Mouse (Mus musculus) testis, adult 2 months (tissue): ENCODE data around the gene Gng7. TPM values are rescaled to one million over a fixed set of nuclear protein-coding genes. Genes with fewer than 3 reads are reported as not detected.
A peak's percentile ranks its signal among the peaks of the same experiment; 100 is the strongest.

ENCODE experiments used
- H3K27ac ChIP-seq: fragments of 200-500 bp; 2 replicates; pipeline ENCODE4 v1.5.1; 2012; ENCODE audit warnings: low read depth, low read length; ENCODE audit not compliant: control insufficient read depth, insufficient read depth
- H3K27me3 ChIP-seq: fragments of 200-500 bp; 2 replicates; pipeline ENCODE4 v1.6.1; 2012; ENCODE audit warnings: mild to moderate bottlenecking, low read length, moderate library complexity; ENCODE audit not compliant: control insufficient read depth, insufficient read depth
- H3K36me3 ChIP-seq: fragments of 200-500 bp; 2 replicates; pipeline ENCODE4 v1.6.1; 2012; ENCODE audit warnings: mild to moderate bottlenecking, low read length; ENCODE audit not compliant: control insufficient read depth, insufficient read depth
- H3K4me1 ChIP-seq: fragments of 200-500 bp; 2 replicates; pipeline ENCODE4 v1.6.1; 2012; ENCODE audit warnings: low read length; ENCODE audit not compliant: control insufficient read depth, insufficient read depth
- H3K4me3 ChIP-seq: fragments of 200-500 bp; 2 replicates; pipeline ENCODE4 v1.5.1; 2012; ENCODE audit warnings: low read depth, mild to moderate bottlenecking, low read length, moderate library complexity, mixed read lengths; ENCODE audit not compliant: control insufficient read depth
- CTCF ChIP-seq: fragments of 200-500 bp; IDR thresholded peaks from 2 replicates; pipeline ENCODE4 v1.5.1; 2012; ENCODE audit warnings: low read depth, mild to moderate bottlenecking, inconsistent platforms, low read length, moderate library complexity; ENCODE audit not compliant: control insufficient read depth, insufficient read depth, insufficient replicate concordance
- POLR2A ChIP-seq: fragments of 200-500 bp; IDR thresholded peaks from 2 replicates; pipeline ENCODE4 v1.6.1; 2012; ENCODE audit warnings: low read depth, mild to moderate bottlenecking, inconsistent platforms, low read length, moderate library complexity; ENCODE audit not compliant: control insufficient read depth
- polyA plus RNA-seq: library from polyadenylated mRNA; depleted of rRNA; stranded (reverse); fragments of >200 nt; gene quantifications from 2 replicates; pipeline ENCODE4 v1.2.3, GENCODE M21; 2012

Gng7 gene
- polyA plus RNA-seq, 1 experiment: 1.0 TPM

DNA sequence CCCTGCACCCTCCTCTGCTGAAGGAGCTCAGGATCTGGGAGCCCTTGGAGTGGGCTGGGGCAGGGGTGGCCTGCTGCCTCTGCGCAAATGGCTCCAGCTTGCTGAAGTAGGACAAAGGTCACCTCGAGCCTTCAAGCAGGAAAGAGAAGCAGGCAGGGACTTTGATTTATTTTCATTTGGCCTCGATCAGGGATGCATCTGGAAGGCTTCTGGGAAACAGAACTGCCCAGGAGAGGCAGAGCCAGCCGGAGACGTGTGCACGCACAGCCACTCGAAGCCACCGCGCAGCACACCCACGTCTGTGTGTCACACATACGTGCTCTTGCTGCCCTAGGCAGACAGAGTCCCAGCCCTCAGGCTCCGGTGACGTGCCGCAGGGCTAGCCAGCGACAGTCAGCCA, 43.2 kb downstream of the Gng7 start:
- Histone ChIP-seq H3K27me3 (no peaks in the 10 kb centered on the region), H3K36me3 (no peaks in the 10 kb centered on the region), H3K4me1 (peaks cover 7% of the 10 kb centered on the region), H3K4me3 (no peak overlapping the region), H3K27ac (no peak overlapping the region)
- TF ChIP-seq CTCF (no peak), POLR2A (no peak)

GRCm38 (mm10) chr10:80970159-80970558, 44.6 kb downstream of the Gng7 start:
- H3K4me1 ChIP-seq: peaks cover 7% of the 10 kb centered on the region
- TF ChIP-seq POLR2A (no peak), CTCF (no peak)
- no peak overlapping the region for H3K4me3 ChIP-seq
- H3K27ac ChIP-seq: no peak overlapping the region
- no peaks in the 10 kb centered on the region for H3K36me3 ChIP-seq
- H3K27me3 ChIP-seq: no peaks in the 10 kb centered on the region

GRCm38 (mm10) chr10:80969298-80969697, 45.4 kb downstream of the Gng7 start:
- no peak overlapping the region for H3K27ac ChIP-seq
- no peaks in the 10 kb centered on the region for H3K36me3 ChIP-seq
- TF ChIP-seq POLR2A (no peak), CTCF (no peak)
- peaks cover 7% of the 10 kb centered on the region for H3K4me1 ChIP-seq
- H3K4me3 ChIP-seq: no peak overlapping the region
- no peaks in the 10 kb centered on the region for H3K27me3 ChIP-seq

DNA sequence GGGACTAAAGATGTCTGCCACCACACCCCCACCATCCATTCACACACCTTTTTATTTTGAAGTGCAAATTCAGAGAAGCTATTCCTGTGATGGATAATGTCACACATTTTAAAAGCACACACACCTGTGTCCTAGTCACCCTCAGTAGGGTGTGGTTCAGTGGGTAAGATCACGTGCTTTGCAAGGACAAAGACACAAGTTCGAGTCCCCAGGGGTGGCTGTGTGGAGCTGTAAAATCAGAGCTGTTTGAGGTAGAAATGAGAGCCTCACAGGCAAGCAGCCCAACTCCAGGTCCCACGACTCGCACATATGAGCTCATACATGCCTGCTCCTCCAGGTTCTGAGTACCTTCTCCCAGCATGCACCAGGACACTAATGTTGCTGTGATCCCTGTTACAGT, 46.6 kb downstream of the Gng7 start:
- Histone ChIP-seq H3K4me3 (no peak overlapping the region), H3K36me3 (no peaks in the 10 kb centered on the region), H3K27me3 (no peaks in the 10 kb centered on the region), H3K4me1 (peaks cover 10% of the 10 kb centered on the region), H3K27ac (no peak overlapping the region)
- TF ChIP-seq POLR2A (no peak), CTCF (no peak)

DNA sequence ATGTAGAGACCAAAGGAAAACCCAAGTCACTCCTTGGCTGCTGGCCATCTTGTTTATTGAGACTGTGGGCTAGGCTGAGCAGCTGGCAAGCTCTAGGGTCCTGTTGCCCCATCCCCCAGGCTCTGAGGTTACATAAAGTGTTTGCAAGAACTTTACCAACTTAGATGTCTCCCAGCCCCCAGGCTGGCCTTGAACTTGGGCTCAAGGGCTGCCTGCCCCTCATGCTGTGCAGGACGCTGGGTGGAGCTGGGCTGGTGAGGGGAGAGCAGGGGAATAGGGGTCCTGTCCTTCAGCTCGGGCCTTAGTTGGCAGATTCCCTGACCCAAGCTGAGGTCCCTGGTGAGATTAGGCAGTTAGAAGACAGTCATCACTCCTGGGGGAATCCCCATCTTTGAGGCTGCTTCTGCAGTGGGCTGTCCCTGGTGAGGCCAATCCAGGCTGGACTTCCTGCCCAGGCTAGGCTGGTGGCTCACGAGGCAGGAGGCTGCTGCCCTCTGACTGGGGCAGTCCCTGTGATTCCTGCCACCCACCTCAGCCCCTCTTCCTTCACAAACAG, 47.6 kb downstream of the Gng7 start:
- H3K27ac ChIP-seq: no peak overlapping the region
- no peaks in the 10 kb centered on the region for H3K36me3 ChIP-seq
- peaks cover 10% of the 10 kb centered on the region for H3K4me1 ChIP-seq
- no peak overlapping the region for H3K4me3 ChIP-seq
- no peak for TF ChIP-seq POLR2A
- no peak for TF ChIP-seq CTCF
- H3K27me3 ChIP-seq: no peaks in the 10 kb centered on the region

- no peak for TF ChIP-seq POLR2A
- no peak for TF ChIP-seq CTCF
- Histone ChIP-seq H3K27ac (no peak overlapping the region), H3K4me3 (no peak overlapping the region), H3K4me1 (peaks cover 8% of the 10 kb centered on the region), H3K36me3 (no peaks in the 10 kb centered on the region), H3K27me3 (no peaks in the 10 kb centered on the region)
Observed at GRCm38 (mm10) chr10:80966296-80966695, 48.4 kb downstream of the Gng7 start.

DNA sequence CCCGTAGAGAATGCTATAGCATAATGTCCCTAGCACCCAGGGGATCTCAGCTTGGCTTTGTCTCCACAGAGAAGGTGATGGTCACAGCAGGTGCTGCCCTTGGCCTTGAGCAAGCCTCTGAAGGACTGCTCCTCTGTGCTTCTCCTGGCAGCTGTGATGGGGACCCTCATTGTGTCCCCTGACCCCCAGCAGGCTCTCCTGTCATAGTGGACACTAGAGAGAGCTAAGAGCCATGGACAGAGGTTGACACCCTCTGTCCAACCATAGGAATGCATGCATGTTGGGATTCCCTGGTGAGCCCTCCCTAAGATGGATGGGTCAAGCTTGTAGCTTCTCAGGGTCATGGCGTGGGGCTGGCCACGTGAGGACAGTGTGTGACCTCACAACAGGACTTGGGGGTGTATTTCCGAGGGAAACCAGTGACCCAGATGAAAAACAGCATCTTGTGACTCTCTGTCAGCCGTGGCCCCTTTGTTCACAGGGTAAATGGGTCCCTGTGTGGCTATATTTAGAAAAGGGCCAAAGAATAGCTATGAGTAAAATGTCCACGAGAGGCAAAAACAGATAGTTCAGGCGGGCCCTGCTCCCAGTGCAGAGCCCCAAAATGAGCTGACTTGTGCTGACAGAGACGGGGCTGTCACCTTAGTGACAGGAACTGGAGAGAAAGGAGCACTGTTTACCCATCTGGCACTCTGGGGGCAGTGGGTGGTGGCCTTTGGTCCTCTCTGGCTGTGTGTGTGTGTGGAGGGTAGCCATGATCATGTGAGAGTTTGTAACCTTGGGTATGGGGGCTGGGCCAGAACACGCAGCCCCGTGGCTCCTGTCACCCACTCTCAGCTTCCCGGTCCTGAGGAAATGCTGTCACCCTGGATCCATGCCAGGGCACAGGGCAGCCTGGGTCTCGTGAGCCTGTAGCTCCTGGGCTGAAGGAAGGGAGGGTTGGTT, 51.4 kb downstream of the Gng7 start:
- H3K27ac ChIP-seq: peak overlapping the region; percentile 16
- H3K36me3 ChIP-seq: no peaks in the 10 kb centered on the region
- peaks cover 9% of the 10 kb centered on the region for H3K4me1 ChIP-seq
- TF ChIP-seq POLR2A: no peak
- no peak for TF ChIP-seq CTCF
- H3K4me3 ChIP-seq: no peak overlapping the region
- no peaks in the 10 kb centered on the region for H3K27me3 ChIP-seq
